Mouse (Mus musculus) limb, embryonic 14.5 days (tissue): ENCODE data around the gene Tmprss13. TPM values are rescaled to one million over a fixed set of nuclear protein-coding genes. Genes with fewer than 3 reads are reported as not detected.

Source experiments
- ATAC-seq: fragments of 200-750 bp; cut with Nextera tagmentation; 2 replicates; pipeline ENCODE4 v1.8.0; 2017; ENCODE audit warnings: low read depth, moderate number of reproducible peaks, moderate TSS enrichment; ENCODE audit not compliant: low FRiP score
- DNase-seq: peaks from one replicate; pipeline ENCODE4 v3.0.0-alpha.2; 2015; ENCODE audit warnings: low spot score
- H3K27ac ChIP-seq: fragments of 300-500 bp; sonication (generic); replicated peaks from 2 replicates; pipeline ENCODE4 v1.5.1; 2014; ENCODE audit warnings: low read depth, mild to moderate bottlenecking, low read length, moderate library complexity, mixed read lengths
- H3K27me3 ChIP-seq: fragments of 300-500 bp; sonication (generic); 2 replicates; pipeline ENCODE4 v1.6.1; 2014; ENCODE audit warnings: low read length, mixed read lengths; ENCODE audit not compliant: control insufficient read depth, insufficient read depth
- H3K36me3 ChIP-seq: fragments of 300-500 bp; sonication (generic); 2 replicates; pipeline ENCODE4 v1.6.1; 2014; ENCODE audit warnings: mild to moderate bottlenecking, low read length, moderate library complexity, mixed read lengths; ENCODE audit not compliant: control insufficient read depth, insufficient read depth
- H3K4me1 ChIP-seq: fragments of 300-500 bp; sonication (generic); 2 replicates; pipeline ENCODE4 v1.6.1; 2014; ENCODE audit warnings: antibody characterized with exemption, low read length, mixed read lengths; ENCODE audit not compliant: control insufficient read depth, insufficient read depth
- H3K4me2 ChIP-seq: fragments of 300-500 bp; sonication (generic); replicated peaks from 2 replicates; pipeline ENCODE4 v1.6.1; 2014; ENCODE audit warnings: low read depth, mild to moderate bottlenecking, low read length, moderate library complexity; ENCODE audit not compliant: severe bottlenecking
- H3K4me3 ChIP-seq: fragments of 300-500 bp; sonication (generic); replicated peaks from 2 replicates; pipeline ENCODE4 v1.5.1; 2014; ENCODE audit warnings: low read length
- H3K9ac ChIP-seq: fragments of 300-500 bp; sonication (generic); 2 replicates; pipeline ENCODE4 v1.6.1; 2014; ENCODE audit warnings: mild to moderate bottlenecking, low read depth, low read length, moderate library complexity; ENCODE audit not compliant: severe bottlenecking
- H3K9me3 ChIP-seq: fragments of 300-500 bp; sonication (generic); 2 replicates; pipeline ENCODE4 v1.6.1; 2016; ENCODE audit warnings: low read length; ENCODE audit not compliant: control insufficient read depth
- POLR2A ChIP-seq: fragments of 200-500 bp; IDR thresholded peaks from 2 replicates; pipeline ENCODE4 v1.8.0; 2012; ENCODE audit warnings: inconsistent platforms, mild to moderate bottlenecking, moderate library complexity, borderline replicate concordance; ENCODE audit not compliant: insufficient read depth, insufficient read length; ENCODE audit errors: extremely low read depth
- WGBS: fragments of 180-500 bp; shearing (Covaris S2); extraction: QIAGEN DNeasy Blood & Tissue Kit; methylation state at CpG from one replicate; pipeline ENCODE4 v1.1.7; 2014; 5-methylcytosine and 5-hydroxymethylcytosine counted together
- polyA plus RNA-seq, 2 experiments: library from polyadenylated mRNA; depleted of rRNA in 1 of 2; stranded (reverse) in 1 of 2; unstranded in 1 of 2; fragments of >200 nt; fragmentation: Nextera tagmentation in 1 of 2; extraction: Ambion mirVana in 1 of 2; gene quantifications; 2 replicates each; pipeline versions ENCODE4 v1.2.1 to v1.2.3; 2012 to 2014

The Tmprss13 gene
- polyA plus RNA-seq, 2 experiments, result 2.5 to 5.9 TPM

DNA sequence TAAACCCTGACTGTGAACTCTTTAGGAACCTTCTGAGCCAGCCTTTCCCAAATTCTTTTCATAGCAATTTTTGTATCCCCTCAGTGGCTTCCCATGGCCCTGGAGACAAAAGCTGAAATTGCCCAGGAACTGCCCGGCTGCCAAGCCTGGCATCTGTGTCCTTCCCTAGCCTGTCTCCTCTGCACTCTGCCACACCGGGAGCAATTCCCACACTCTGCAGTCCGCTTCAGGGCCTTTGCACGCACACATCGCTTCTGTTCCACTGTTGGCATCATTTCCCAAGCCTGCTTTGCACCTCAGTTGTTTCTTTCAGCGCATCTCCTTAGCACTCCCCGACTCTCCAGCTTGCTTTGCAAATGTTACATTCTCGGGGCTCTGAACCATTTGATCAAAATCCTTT, 48.8 kb downstream of the Tmprss13 start:
- no peak overlapping the region for H3K27ac ChIP-seq
- DNase-seq, result no peak
- H3K9me3 ChIP-seq, result no peaks in the 10 kb centered on the region
- H3K4me3 ChIP-seq, result no peak overlapping the region
- WGBS, result 77% methylated on average over 8 of the region's 8 CpGs
- no peak overlapping the region for H3K4me2 ChIP-seq
- peaks cover 6% of the 10 kb centered on the region for H3K4me1 ChIP-seq
- no peak for TF ChIP-seq POLR2A
- H3K27me3 ChIP-seq, result no peaks in the 10 kb centered on the region
- H3K36me3 ChIP-seq, result no peaks in the 10 kb centered on the region
- ATAC-seq, result no peak
- H3K9ac ChIP-seq, result no peak overlapping the region

DNA sequence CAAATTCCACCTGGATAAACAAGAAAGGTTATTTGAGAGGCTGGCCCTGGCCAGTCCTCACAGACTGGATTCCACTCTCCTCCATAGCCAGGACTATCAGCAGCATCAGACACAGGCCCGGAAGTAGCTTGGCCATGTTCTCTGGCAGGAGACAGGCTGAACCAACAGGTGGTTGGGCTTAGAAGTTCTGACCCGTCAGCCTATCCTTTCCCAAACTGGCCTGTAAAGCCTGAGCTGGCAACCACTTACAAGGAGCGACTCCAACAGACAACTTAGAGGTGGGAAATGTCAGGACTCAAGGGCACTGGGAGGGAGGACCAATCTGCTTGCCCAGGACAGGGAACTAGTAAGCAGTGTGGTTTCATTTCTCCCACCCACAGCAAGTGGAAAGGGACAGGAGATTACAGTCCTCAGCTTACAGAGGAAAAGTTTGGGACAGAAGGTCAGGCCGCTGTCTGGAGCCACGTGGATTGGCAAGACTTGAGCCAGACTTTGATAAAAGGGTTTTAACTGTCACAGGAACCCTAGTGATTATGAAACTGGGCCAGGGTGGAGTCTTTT, 49.5 kb downstream of the Tmprss13 start:
- Histone ChIP-seq H3K27me3 (no peaks in the 10 kb centered on the region), H3K4me1 (peaks cover 5% of the 10 kb centered on the region), H3K4me2 (no peak overlapping the region), H3K4me3 (no peak overlapping the region), H3K9me3 (no peaks in the 10 kb centered on the region), H3K9ac (no peak overlapping the region), H3K27ac (no peak overlapping the region), H3K36me3 (no peaks in the 10 kb centered on the region)
- ATAC-seq (no peak), DNase-seq (no peak)
- no peak for TF ChIP-seq POLR2A
- 58% methylated on average over 5 of the region's 5 CpGs for WGBS

DNA sequence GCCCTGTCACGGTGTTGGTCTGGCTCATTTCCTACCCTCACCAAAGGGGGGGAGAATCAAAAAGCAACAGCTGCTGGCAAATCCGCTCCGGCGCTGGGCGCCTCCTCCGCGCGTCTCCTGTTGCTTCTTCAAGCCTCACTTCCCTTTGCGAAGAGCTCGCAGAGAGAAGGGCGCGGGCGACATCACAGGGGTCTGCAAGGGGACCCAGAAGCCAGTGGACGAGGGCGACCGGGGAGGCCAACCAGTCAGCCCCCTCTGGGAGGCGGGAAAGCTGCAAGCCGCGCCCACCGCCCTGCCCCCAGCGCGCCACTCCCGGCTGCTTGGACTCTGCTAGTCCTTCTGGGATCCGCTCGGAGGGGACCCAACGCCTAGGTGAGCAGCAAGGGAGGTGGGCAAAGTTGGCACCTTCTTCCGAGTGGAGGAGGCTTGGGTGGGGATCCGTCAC, 51.2 kb downstream of the Tmprss13 start, which contains the start of gene Fxyd6:
Gene Fxyd6, plus strand, starts transcription at position 69 of the 445 bp plus-strand sequence.
- DNase-seq, result peak; percentile 65
- TF ChIP-seq POLR2A, result 0 out of 2 replicates have a peak, but pooled peaks have one; percentile 47
- H3K9me3 ChIP-seq, result no peaks in the 10 kb centered on the region
- ATAC-seq, result peak; percentile 85
- H3K36me3 ChIP-seq, result no peaks in the 10 kb centered on the region; the same call in 1 of the 2 replicates
- no peaks in the 10 kb centered on the region for H3K27me3 ChIP-seq
- H3K4me2 ChIP-seq, result peak within 1 kb of the TSS; percentile 84
- peak within 1 kb of the TSS; percentile 83 for H3K9ac ChIP-seq
- WGBS, result under 1% methylated on average over 25 of the region's 28 CpGs
- H3K27ac ChIP-seq, result peak within 1 kb of the TSS; percentile 58
- H3K4me3 ChIP-seq, result peak within 1 kb of the TSS; percentile 66
- H3K4me1 ChIP-seq, result peaks cover 9% of the 10 kb centered on the region

DNA sequence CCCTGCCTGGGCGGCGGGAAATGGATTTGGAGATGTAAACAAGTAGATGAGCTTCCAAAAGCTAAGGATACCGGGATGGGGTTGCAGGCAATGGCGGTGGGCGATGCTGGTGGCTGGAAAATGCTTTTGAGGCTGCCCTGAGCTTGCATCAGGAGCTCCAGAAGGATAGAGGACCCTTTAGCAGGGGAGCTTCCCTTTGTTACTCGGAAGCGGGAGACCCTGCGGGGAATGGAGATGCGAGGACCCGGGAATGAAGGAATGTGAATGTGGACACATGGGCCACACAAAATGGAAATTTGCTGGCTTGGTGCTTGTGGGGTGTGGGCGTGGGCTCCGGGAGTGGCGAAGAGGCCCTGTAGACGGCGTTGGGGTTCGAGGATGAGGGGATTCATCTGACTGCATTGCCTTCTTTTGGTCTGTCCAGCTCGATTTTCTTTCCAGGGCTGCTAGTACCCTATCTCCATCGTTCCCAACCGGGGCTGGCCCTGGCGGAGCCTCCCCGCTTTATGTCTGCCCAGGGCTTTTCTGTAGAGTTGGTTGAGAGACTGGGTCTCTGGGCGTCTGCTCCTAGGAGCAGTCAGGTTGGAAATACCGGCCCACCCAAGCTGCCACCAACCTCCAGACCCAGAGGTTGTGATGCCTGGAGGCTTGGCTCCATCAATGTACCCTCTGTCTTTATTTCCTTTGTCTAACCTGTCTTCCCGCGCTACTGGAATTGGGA, 51.9 kb downstream of the Tmprss13 start:
- H3K9ac ChIP-seq, result peak overlapping the region; percentile 83
- 5% methylated on average over 25 of the region's 25 CpGs for WGBS
- peaks cover 1% of the 10 kb centered on the region; the same call in 1 of the 2 replicates for H3K36me3 ChIP-seq
- no peaks in the 10 kb centered on the region for H3K27me3 ChIP-seq
- no peak for TF ChIP-seq POLR2A
- H3K4me1 ChIP-seq, result peaks cover 10% of the 10 kb centered on the region
- DNase-seq, result no peak
- H3K27ac ChIP-seq, result peak overlapping the region; percentile 58
- peak overlapping the region; percentile 84 for H3K4me2 ChIP-seq
- H3K4me3 ChIP-seq, result peak overlapping the region; percentile 66
- H3K9me3 ChIP-seq, result no peaks in the 10 kb centered on the region
- no peak for ATAC-seq

DNA sequence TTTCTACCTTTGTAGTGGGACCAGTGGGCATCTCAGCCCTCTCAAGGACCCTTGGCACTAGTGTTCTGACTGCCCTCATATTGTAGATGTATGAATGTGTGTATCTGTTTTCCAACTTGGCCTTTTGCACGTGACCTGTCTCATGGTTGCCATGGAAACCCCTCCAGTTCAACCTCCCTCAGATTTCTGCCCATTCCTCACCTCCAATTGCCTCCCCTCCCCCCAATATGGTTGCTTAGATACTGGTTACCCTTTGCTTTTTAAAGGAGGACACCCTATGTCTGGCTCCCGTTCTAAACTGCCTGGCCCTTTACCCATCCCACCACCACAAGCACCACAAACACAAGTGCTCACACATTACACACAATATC, 52.4 kb downstream of the Tmprss13 start:
- H3K27ac ChIP-seq, result no peak overlapping the region
- peak overlapping the region; percentile 83 for H3K9ac ChIP-seq
- H3K4me2 ChIP-seq, result peak overlapping the region; percentile 84
- peak overlapping the region; percentile 66 for H3K4me3 ChIP-seq
- 44% methylated on average over 2 of the region's 2 CpGs for WGBS
- ATAC-seq (no peak), DNase-seq (no peak)
- peaks cover 3% of the 10 kb centered on the region; the same call in 1 of the 2 replicates for H3K36me3 ChIP-seq
- H3K27me3 ChIP-seq, result no peaks in the 10 kb centered on the region
- no peaks in the 10 kb centered on the region for H3K9me3 ChIP-seq
- TF ChIP-seq POLR2A, result no peak
- peaks cover 10% of the 10 kb centered on the region for H3K4me1 ChIP-seq
